In the genomic region with DNA sequence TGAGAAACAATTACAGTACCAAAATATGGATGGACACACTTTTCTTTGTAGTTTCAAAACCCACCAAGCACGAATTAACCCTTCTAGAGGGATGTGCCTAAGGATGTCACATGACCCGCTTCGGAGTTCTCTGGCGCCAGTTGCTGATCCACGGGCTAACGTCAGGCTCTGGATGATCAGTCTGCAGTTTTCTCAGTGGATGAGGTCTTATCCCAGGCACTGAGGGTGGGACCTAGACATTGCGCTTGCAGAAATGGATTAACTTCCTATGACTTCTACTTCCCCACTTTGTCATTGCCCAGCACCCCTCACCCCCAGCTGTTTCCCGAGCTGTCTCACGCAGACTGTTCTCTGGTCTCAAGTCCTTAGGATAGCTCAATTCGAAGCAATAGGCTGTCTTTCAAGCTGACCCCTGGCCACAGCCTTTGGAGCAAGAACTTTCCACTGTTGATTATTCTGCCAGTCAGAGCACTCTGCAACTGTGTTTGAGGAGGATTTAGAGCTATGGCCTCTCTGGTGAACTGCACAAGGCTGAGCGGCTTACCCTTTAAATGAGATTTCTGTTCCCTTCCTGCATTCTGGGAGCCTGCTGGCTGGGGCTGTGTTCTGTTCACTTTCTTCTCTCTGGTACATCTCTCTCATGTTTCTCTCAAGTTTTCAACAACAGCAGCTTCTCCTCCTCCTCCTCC, we compare ENCODE assay signal across 8 mouse cellular contexts. TPM values are rescaled to one million over a fixed set of nuclear protein-coding genes. Genes with fewer than 3 reads are reported as not detected.
A peak's percentile ranks its signal among the peaks of the same experiment; 100 is the strongest.
DNase-seq lines count a peak whose midpoint lies in the region; ATAC-seq lines count a peak whose summit lies in the region.

No protein-coding gene starts in this region.

- H3K9me3 ChIP-seq in erythroblast, embryonic 14.5 days (ENCODE audit: control insufficient read depth, low read length), result no peaks in the 10 kb centered on the region
- H3K9me3 ChIP-seq in embryonic facial prominence, embryonic 14.5 days (ENCODE audit: control insufficient read depth, low read length), result no peaks in the 10 kb centered on the region
- H3K9me3 ChIP-seq in neural tube, embryonic 12.5 days, result no peaks in the 10 kb centered on the region

- H3K4me2 ChIP-seq in embryonic facial prominence, embryonic 14.5 days (ENCODE audit: low read depth, low read length), result peak overlapping the region; percentile 65
- peak overlapping the region; percentile 57 for H3K4me2 ChIP-seq in neural tube, embryonic 12.5 days (replicated peaks)

- peaks cover 4% of the 10 kb centered on the region for H3K27me3 ChIP-seq in erythroblast, embryonic 14.5 days (ENCODE audit: control insufficient read depth)
- H3K27me3 ChIP-seq in embryonic facial prominence, embryonic 14.5 days (replicated peaks; ENCODE audit: control insufficient read depth, insufficient read depth, low read length), result no peaks in the 10 kb centered on the region
- H3K27me3 ChIP-seq in neural tube, embryonic 12.5 days (replicated peaks), result no peaks in the 10 kb centered on the region

- peaks cover 5% of the 10 kb centered on the region for H3K4me1 ChIP-seq in erythroblast, embryonic 14.5 days (ENCODE audit: control insufficient read depth)
- H3K4me1 ChIP-seq in embryonic facial prominence, embryonic 14.5 days (ENCODE audit: control insufficient read depth, insufficient read depth, low read length), result peaks cover 6% of the 10 kb centered on the region; the same call in 1 of the 2 replicates
- H3K4me1 ChIP-seq in neural tube, embryonic 12.5 days, result peaks cover 11% of the 10 kb centered on the region

- H3K27ac ChIP-seq in embryonic facial prominence, embryonic 14.5 days (replicated peaks; ENCODE audit: low read depth, low read length), result no peak overlapping the region
- no peak overlapping the region for H3K27ac ChIP-seq in neural tube, embryonic 12.5 days

- peak overlapping the region; percentile 60 for H3K9ac ChIP-seq in embryonic facial prominence, embryonic 14.5 days (ENCODE audit: low read depth, low read length)
- peak overlapping the region; percentile 33; the same call in 1 of the 2 replicates for H3K9ac ChIP-seq in neural tube, embryonic 12.5 days

- peaks cover 19% of the 10 kb centered on the region for H3K36me3 ChIP-seq in erythroblast, embryonic 14.5 days (ENCODE audit: control insufficient read depth)
- H3K36me3 ChIP-seq in embryonic facial prominence, embryonic 14.5 days (ENCODE audit: control insufficient read depth, insufficient read depth, low read length), result peaks cover 11% of the 10 kb centered on the region
- H3K36me3 ChIP-seq in neural tube, embryonic 12.5 days, result peaks cover 11% of the 10 kb centered on the region

- peak overlapping the region; percentile 36 for H3K4me3 ChIP-seq in erythroblast, embryonic 14.5 days (replicated peaks)
- H3K4me3 ChIP-seq in embryonic facial prominence, embryonic 14.5 days (ENCODE audit: low read depth, low read length), result peak overlapping the region; percentile 40
- peak overlapping the region; percentile 21; the same call in 1 of the 2 replicates for H3K4me3 ChIP-seq in neural tube, embryonic 12.5 days

- DNase-seq in embryonic facial prominence, embryonic 14.5 days (ENCODE audit: low spot score), result peak; percentile 68
- DNase-seq in kidney, postnatal 4 days, result peak; percentile 24 to 55
- no peak for DNase-seq in frontal cortex, postnatal 14 days (ENCODE audit: low spot score in 2 of 2)
- no peak for DNase-seq in adrenal gland, adult 8-10 months

- ATAC-seq in erythroblast, adult 5-6 weeks (replicated peaks; ENCODE audit: low FRiP score, poor library complexity, severe bottlenecking), result no peak
- ATAC-seq in CD4-positive, CD25-positive, alpha-beta regulatory T cell, adult 4 months, result peak; percentile 20
- peak; percentile 86 for ATAC-seq in embryonic facial prominence, embryonic 14.5 days (ENCODE audit: low read depth)
- peak; percentile 81 for ATAC-seq in neural tube, embryonic 12.5 days (ENCODE audit: low FRiP score, low read depth)

- 3% methylated on average over 11 of the region's 11 CpGs for WGBS in embryonic facial prominence, embryonic 14.5 days
- 5% methylated on average over 11 of the region's 11 CpGs for WGBS in neural tube, embryonic 12.5 days

RNA-seq across cellular contexts. Expression of a gene that starts 7.6 kb away (rescaled TPM):
- not detected in 2 replicates for polyA plus RNA-seq in erythroblast, embryonic 14.5 days (2012)
- not detected in 2 replicates for total RNA-seq in erythroblast, adult 5-6 weeks (2015; ENCODE audit: low replicate concordance)
- total RNA-seq in erythroblast, adult 5-6 weeks (2017; ENCODE audit: low replicate concordance), result not detected in 2 replicates
- not detected for polyA plus RNA-seq in CD4-positive, CD25-positive, alpha-beta regulatory T cell, adult 4 months (2017; shearing (Covaris generic))
- not detected in 2 replicates for polyA plus RNA-seq in embryonic facial prominence, embryonic 14.5 days (2014; fragmentation: Nextera tagmentation; extraction: Ambion mirVana)
- polyA plus RNA-seq in neural tube, embryonic 12.5 days (2016; fragmentation: Nextera tagmentation; extraction: Ambion mirVana), result not detected in 2 replicates
- total RNA-seq in adrenal gland, adult 8-10 months (2022), result not detected

RNA-seq across cellular contexts. Expression of a gene that starts 26.7 kb away (rescaled TPM):
- not detected in 2 replicates for polyA plus RNA-seq in erythroblast, embryonic 14.5 days (2012)
- total RNA-seq in erythroblast, adult 5-6 weeks (2015; ENCODE audit: low replicate concordance), result not detected in 2 replicates
- not detected in 2 replicates for total RNA-seq in erythroblast, adult 5-6 weeks (2017; ENCODE audit: low replicate concordance)
- polyA plus RNA-seq in CD4-positive, CD25-positive, alpha-beta regulatory T cell, adult 4 months (2017; shearing (Covaris generic)), result not detected
- 0.26 TPM in 1 of 2 replicates, not detected in the other for polyA plus RNA-seq in embryonic facial prominence, embryonic 14.5 days (2014; fragmentation: Nextera tagmentation; extraction: Ambion mirVana)
- not detected in 2 replicates for polyA plus RNA-seq in neural tube, embryonic 12.5 days (2016; fragmentation: Nextera tagmentation; extraction: Ambion mirVana)
- total RNA-seq in adrenal gland, adult 8-10 months (2022), result 1 to 10 TPM; 2.1 to 4.7 (median 3.3) TPM

Comparison
In these comparisons a context has a peak if more than half of its experiments do, and no peak if none do; other contexts are left out.
1. DNase-seq: peak in embryonic facial prominence, embryonic 14.5 days (single experiment) and kidney, postnatal 4 days (2 of 2); none in frontal cortex, postnatal 14 days (0 of 2) and adrenal gland, adult 8-10 months (single experiment).
2. Peak in every context shown above with its lines, with median percentiles within 50 percentile points of each other: H3K4me3 ChIP-seq.